Mouse (Mus musculus): ENCODE data around the gene Ralgps2.

Ralgps2 gene

DNA sequence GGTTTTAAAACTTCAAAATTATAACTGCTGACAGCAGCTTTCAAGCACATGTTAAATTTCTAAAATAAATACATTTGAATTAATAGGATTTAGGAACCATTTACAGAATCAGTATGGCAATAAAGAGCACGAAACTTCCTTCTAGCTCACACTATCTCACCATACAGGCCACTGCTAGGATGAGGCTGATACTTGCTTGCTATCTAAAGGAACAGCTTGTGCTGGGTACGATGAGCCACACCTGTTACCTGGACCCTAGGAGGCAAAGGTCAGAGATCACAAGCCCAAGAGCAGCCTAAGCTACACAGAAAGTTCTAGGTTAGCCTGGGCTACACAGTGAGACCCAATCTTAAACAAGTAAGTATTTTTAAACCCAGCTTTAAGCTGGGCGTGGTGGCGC, 30.2 kb downstream of the Ralgps2 start:
- no peak for DNase-seq (ENCODE audit: low read depth in 1 of 2, low spot score in 2 of 2)

DNA sequence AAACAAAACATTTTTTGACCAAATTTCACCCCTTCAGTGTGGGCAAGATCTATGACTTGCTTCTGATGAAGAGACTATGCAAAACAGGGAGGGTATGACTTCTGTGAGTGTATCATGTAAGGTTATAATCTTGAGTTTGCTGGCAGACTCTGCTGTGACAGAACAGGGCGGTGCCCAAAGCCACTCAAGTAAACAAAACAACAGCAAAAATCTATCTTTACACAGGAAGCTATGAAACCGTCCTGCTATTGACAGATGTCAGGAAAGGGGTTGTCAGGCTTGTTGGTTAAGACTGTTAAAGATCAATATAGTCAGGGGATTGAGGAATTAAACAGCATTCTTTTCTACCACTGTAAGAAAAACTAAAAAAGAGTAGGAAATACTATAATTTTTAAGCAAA, 33.8 kb downstream of the Ralgps2 start:
- no peak for DNase-seq (ENCODE audit: low read depth in 1 of 2, low spot score in 2 of 2)

DNA sequence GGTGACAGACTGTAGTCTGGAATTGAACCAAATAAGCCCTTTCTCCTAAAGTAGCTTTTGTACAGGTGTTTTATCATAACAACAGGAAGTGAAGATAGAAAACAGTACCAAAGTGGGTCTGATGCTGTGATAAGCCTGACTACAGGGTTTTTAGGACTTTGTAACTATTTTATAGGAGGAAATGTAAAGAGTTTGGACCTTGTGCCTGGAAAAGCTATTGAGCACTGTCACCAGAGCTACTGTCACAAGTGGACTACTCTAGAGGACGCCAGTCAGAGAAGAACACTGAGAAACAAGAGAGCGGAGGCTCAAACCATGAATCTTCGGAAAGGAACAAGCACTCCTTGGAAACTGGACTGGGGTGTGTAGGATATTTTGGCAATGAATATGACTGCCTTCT, 35.5 kb downstream of the Ralgps2 start:
- DNase-seq (ENCODE audit: low read depth in 1 of 2, low spot score in 2 of 2): no peak

DNA sequence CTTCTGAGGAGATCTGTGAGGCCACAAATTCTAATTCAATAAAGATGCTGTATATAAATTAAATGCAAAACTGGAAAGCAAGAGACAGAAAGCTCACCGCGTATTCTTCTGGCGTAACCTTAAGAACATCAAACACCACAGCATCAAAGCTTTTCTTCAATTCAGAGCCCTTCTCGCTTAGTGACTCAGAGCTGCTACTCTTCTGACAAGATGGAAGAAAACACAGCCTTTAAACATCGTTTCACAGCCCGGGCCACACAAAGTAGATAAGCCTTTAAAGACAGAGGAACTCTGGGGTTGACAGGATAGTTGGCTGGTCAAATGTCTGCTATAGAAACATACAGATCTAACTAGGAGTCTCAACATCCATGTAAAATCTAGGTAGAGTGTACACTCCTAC, 37.7 kb downstream of the Ralgps2 start:
- no peak for DNase-seq (ENCODE audit: low read depth in 1 of 2, low spot score in 2 of 2)

DNA sequence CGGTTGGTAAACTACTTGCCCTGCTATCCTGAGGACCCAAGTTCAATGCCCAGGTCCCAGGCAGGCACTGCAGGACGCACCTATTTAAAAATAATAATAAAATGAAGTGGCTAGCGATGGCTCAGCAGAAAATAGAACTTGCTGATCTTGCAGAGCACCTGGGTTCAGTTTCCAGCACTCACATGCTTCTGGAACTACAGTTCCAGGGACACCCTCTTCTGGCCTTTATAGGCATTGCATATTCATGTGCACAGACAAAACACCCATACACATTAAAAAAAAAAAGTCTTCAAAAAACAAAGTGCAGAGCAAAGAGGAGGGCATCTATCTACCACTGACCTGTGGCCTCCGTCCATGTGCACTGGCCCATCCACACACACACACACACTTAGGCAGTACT, 47.9 kb downstream of the Ralgps2 start:
- no peak for DNase-seq (ENCODE audit: low read depth in 1 of 2, low spot score in 2 of 2)

DNA sequence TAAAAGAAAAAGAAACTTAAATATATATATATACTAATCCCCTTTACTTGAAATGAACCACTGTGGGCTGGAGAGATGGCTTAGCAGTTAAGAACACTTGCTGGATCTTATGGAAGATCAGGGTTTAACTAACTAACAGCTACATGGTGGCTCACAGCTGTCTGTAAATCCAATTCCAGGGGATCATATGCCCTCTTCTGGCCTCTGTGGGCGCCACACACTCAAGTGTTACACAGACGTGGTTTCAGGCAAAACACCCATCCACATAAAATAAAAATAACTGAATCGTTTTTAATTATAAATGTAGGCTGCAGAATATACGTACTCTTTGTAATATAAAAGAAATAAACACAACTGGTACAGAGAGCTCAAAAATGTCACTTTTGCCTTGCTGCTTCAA, 50.6 kb downstream of the Ralgps2 start:
- no peak for DNase-seq (ENCODE audit: low read depth in 1 of 2, low spot score in 2 of 2)

DNA sequence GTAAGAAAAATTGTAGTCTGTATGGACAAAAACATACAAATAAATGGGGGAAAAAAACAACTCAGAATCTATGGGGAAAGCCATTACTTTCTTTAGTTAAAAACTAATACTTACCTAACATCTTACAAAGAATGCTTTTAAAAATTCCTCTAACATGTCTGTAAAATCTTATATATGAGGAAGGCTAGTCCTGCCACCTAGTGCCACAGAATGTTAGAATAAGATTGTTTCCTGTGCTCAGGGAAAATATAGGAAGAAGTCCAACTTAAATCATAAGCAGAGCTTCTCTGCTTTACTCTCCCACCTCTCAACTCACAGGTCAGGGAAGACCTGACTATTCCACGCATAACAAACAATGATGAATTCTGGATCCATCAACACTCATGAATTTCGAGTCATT, 53.5 kb downstream of the Ralgps2 start:
- DNase-seq (ENCODE audit: low read depth in 1 of 2, low spot score in 2 of 2): no peak

DNA sequence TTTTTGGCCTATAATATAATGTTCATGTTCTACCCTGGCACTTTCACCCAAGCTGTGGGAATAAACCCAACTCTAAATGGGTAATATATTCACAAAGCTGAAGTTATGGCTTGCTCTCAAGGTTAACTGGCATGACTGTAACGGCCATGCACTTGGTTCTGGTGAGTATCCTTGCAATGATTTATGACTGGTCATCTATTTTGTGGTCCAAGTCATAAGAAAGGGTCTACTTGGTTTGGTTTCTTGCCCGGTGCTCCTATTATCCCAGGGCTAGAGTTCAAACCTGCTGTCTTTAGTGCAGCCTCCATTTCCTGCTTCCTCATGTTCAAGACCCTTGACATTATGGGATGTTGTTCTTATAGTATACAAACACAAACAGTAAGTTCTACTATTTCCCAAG, 54.6 kb downstream of the Ralgps2 start:
- no peak for DNase-seq (ENCODE audit: low read depth in 1 of 2, low spot score in 2 of 2)

DNA sequence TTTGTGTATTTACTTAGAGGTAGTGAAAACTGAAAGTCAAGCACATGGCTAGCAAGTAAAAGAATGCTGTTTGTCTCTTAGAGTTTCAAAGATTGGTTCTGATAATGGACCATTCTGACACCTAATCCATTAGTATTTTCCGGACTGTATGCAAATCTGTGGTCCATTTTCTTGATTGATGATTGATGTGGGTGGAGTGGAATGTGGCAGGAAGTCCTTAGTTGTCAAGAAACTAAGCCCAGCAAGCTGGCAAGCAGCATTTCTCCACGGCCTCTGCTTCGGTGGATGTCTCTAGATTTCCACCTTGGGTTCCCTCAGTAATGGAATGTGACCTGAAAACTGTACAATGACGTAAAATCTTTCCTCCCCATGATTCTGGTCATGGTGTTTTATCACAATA, 68.8 kb downstream of the Ralgps2 start:
- DNase-seq (ENCODE audit: low read depth in 1 of 2, low spot score in 2 of 2): no peak

DNA sequence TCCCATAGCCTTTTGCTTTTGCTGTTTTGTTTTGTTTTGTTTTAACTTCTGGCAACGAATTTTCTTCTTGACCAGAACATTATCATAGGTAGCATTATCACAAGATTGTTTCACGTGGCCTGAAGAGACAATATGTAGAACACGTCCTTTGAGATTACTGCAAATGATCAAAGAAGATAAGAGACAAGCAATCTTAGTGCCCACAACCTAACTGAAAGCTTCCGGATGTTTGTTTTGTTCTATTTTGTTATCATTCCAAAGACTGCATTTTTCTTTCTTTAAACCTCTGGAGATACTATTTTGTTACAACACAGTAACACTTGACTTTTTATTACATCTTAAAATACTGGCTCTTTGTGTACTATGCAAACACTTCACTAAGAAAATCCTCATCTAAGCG, 69.4 kb downstream of the Ralgps2 start:
- no peak for DNase-seq (ENCODE audit: low read depth in 1 of 2, low spot score in 2 of 2)

DNA sequence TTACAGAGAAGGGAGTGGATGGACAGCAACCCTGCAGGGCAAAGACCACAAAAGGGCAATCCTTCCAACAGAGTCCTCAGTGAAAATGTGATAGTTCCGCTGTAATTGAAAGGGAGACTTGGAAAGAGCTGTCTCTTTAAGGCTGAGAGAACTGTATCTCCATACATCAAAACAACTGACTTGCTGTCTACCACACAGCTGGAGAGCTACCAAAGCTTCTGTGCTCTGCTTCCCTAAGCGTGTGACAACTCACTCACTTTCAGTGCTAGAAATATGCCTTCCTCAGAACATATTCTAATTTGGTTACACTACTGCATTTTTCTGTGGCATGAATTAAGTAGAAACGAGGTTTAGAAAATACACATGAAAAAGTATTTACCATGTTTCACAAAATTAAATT, 75.2 kb downstream of the Ralgps2 start:
- DNase-seq (ENCODE audit: low read depth in 1 of 2, low spot score in 2 of 2): no peak

DNA sequence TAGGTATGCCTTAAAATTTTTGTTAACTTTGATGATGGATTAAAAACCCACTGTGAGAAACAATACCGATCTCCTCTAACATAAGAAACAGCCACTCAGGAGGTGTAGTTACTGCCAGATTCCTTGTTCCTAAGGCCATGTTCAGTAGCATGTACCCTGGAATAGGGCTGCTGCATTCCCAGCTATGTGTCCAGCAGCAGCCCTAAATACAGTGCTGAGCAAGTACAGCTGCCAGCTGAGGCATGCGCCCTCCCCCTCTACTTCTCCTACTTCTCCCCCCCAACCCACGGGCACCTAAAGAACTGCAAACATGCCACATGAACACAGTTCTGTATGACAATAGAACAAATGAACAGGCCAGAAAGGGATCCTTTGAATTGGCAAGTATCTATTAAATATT, 75.7 kb downstream of the Ralgps2 start:
- no peak for DNase-seq (ENCODE audit: low read depth in 1 of 2, low spot score in 2 of 2)

DNA sequence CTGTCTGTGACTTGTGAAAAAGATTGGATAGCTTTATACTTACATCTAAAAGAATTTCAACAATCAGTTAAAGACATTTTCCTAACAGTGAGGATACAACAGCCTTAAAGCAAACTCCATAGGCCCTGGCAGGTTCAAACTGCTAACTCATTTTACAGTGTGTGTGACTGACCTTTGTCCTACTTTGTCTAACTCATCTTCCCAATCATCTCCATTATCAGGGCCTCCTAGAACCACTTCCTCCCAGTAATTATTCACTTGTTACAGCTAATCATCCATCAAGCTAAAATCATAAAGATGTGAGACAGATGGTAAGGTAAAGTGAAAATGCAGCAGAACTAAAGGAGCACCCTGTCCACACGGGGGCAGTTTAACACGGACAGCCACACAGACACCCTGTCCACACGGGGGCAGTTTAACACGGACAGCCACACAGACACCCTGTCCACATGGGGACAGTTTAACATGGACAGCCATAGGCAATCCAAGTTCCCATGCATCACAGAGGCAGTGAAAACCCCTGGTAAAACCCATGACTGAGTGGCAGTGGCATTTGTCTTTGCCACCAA, 77.9 kb downstream of the Ralgps2 start:
- no peak for DNase-seq (ENCODE audit: low read depth in 1 of 2, low spot score in 2 of 2)

DNA sequence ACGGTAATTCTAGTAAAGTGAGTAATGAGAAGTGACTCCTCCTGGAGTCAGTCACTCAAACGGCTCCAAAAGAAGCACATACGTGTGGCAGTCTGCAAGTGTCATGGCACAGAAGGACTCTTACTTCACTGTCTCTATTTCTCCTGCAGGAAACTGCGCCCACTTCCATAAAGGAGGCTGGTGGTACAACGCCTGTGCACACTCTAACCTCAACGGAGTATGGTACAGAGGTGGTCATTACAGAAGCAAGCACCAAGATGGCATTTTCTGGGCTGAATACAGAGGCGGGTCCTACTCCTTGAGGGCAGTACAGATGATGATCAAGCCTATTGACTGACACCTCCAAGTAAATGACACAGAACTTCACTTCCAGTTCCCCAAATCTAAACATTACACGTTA, 79.2 kb downstream of the Ralgps2 start:
- DNase-seq (ENCODE audit: low read depth in 1 of 2, low spot score in 2 of 2): no peak

DNA sequence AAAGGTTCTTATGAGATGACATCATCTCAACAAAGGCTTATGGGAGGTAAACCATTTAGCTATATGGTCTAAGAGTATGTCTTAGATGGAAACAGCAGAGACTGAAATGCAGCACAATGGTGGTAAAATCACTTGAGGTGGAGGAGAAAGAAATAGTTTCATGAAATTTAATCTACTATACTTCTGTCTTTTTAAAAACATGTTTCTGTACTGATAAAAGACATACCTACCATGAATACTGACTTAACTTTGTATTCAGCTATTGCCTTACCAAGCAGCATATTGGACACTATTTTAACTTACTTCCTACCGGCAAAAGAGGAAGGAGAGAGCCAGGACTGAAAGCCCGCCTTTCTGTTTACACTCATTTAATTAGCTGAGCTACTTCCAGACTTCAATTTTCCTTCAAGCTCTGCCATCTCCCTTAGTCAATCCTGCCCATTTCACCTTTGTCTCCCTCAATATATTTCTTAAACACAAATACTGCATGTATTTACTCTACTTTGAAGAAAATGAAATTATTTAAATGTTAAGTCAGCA, 79.6 kb downstream of the Ralgps2 start:
- no peak for DNase-seq (ENCODE audit: low read depth in 1 of 2, low spot score in 2 of 2)

DNA sequence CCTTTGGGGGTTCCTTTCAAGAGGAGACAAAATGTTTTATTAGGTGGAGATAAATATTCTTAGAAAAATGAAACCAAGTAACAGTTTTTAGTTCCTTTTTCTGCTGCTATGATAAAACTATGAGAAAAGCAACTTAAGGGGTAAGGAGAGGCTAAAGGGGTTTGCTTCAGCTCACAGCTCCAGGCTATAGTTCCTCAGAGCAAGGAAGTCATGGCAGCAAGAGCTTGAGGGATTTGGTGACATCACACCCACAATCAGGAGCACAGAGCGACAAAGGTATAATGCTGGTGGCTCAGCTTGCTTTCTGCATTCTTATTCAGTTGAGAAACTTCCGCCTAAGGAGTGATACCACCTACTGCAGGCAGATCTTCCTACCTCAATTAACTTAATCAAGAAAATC, 80.3 kb downstream of the Ralgps2 start:
- DNase-seq (ENCODE audit: low read depth in 1 of 2, low spot score in 2 of 2): no peak

DNA sequence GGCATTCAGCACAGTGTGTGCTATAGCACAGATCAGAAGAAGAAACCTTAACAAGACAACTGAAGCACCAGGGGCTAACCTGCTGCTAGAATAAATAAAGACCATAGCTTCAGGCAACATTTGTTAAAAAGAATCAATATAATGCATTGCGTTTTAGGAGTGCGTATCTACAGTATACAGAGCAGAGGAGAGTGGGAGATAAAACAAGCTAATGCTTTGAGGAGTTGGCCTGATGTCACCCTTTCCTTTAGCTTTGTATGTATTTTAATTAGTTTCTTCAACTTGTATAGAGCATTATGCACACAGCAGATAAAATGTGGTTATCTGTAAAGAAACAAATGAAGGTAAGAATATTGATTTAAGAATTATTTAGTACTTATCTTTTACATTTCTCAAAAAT, 82.8 kb downstream of the Ralgps2 start:
- DNase-seq (ENCODE audit: low read depth in 1 of 2, low spot score in 2 of 2): no peak

DNA sequence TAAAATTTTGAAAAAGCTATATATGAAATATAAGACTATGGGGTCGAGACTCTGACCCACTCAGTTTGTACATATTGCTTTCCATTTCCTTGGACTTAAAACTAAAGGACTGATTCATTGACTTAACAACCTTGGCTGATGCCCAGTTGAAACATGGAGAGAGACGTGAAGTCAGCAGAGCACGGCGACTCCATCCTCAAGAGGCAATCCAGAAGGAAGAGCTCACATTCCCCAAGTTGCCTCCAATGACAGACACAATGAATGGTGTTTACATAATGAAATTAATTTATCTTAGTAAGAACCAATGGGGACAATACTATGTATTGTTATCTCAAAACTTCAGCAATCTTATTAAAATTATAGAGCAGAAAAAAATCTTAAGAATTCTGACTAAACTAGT, 84.9 kb downstream of the Ralgps2 start:
- DNase-seq (ENCODE audit: low read depth in 1 of 2, low spot score in 2 of 2): no peak

DNA sequence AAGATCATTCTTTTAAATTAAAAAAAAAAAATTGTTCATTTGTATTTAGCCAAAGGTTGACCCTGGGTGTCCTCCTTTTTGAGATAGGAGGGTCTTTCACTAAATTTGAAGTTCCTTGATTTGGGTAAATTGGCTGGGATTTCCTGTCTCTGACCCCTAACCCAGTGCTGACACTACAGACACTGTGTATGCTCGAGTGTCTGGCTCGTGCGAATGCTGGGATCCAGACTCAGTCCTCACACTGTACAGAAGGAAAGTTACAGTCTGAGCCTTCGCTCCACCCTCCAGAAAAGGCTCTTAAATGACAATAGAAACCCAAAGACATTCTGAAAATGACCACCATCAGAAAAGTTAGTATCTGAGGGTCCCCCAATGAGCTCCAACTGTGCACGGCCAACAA, 86.6 kb downstream of the Ralgps2 start:
- DNase-seq (ENCODE audit: low read depth in 1 of 2, low spot score in 2 of 2): no peak

DNA sequence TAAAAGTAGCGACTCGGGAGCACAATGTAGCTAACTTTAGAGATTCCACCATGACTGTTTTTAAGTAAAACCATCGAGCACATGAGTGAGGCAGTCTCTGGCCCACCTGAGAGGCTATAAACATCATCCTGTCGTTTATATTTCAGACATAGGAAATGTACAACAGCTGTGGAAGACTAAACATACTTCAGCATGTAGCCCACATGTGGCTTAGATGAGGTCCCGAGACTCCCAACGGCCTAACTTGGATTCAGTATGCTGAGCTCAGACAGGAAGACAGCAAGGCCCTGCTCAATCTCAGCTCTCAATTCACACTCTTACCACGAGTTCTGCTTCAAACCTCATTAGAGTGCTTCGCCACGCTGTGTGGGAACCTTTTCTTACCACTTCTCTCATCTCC, 87.0 kb downstream of the Ralgps2 start:
- DNase-seq (ENCODE audit: low read depth in 1 of 2, low spot score in 2 of 2): no peak

DNA sequence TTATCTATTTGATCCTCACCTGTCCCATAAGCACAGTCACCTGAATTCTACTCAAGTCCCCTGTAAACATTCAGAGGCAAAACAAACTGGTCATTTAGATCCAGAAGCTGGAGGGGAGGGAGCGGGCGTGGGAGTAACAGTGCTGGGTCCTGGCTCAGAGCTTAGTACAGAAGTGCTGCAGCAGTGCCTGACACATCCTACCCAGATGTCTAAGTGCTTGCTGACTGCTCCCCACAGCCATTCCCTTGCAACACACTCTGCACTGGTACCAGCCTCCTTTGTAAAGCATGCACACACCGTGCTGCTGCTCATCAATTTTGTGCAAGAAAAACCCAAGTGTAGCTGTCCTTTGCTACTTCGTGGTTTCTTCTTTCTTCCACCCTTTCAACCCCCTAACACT, 92.3 kb downstream of the Ralgps2 start:
- DNase-seq (ENCODE audit: low read depth in 1 of 2, low spot score in 2 of 2): no peak

DNA sequence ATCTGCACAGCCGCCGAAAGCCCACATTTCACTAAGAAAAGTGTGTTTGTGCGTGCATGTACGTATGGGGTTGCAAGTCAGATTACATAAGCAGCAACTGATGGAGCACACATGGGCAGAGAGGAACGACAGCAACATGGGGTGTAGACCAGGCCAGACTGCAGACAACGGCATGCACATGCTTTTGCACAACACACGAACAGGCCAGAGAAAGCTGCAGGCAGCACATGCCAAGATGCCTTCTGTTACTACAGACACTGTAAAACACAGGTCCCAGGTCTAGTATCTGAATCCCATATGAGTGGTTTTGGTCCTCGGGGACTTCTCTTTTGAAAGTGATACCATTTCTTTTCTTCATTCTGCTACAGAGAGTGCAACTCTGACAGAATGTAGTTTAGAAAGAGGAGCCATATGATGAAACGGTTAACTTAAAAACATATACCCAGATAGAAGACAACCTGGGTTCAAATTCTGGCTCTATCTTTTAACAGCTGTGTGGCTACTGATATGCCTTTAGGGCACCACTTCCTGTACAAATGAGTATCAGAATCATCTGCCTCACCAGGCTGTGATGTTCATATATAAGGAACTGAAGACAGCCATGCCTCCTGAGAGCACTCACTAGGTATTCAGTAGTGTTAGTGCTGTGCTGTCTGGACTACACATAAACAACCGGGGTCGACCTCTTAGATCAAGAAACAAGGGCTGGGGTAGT, 97.6 kb downstream of the Ralgps2 start:
- no peak for DNase-seq (ENCODE audit: low read depth in 1 of 2, low spot score in 2 of 2)

DNA sequence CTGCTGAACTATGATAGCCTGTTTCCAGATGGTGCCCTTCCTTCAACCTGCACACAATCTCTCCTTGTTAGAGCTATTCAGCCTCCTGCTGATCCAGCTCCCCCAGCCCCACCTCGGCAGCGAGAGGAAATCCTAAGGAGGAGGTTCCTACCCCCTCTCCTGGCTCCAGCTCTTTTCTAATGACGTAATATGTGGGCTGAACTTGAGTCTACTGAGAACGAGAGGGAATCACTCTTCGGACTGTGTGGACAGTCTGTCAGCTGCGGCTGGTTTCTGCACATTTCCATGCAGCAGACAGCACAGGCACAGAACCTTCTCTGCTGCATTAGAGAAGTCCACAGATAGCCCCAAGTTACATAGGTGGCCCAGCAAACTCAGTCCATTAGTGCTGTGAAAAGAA, 100.7 kb downstream of the Ralgps2 start:
- no peak for DNase-seq (ENCODE audit: low read depth in 1 of 2, low spot score in 2 of 2)
